Mouse (Mus musculus) heart, embryonic 14.5 days (tissue): ENCODE measurements at regions not wholly inside any gene's neighbourhood (a gene's known extent, or its start where the extent isn't known, plus 50 kb on each side); places are given as distances from the start of the nearest gene placed in this dataset.
A peak's percentile ranks its signal among the peaks of the same experiment; 100 is the strongest.
"Not testable (repeated sequence)": the region's sequence is repeated elsewhere in the genome, so short reads cannot be mapped to it uniquely, and the experiment has no call there.

Experiments used
- ATAC-seq: fragments of 200-750 bp; cut with Nextera tagmentation; 2 replicates; pipeline ENCODE4 v1.8.0; 2017; ENCODE audit warnings: low read depth, moderate TSS enrichment; ENCODE audit not compliant: insufficient number of reproducible peaks, insufficient read depth, low FRiP score
- H3K27ac ChIP-seq, 2 experiments: fragments of 200-500 bp in 1 of 2; fragments of 300-500 bp in 1 of 2; sonication (generic) in 1 of 2; replicated peaks in 1 of 2; 2 replicates each; pipeline ENCODE4 v1.5.1; 2012 to 2014; ENCODE audit warnings: low read depth in 2 of 2, low read length in 2 of 2, control low read depth in 1 of 2, mild to moderate bottlenecking in 1 of 2, mixed read lengths in 1 of 2; ENCODE audit not compliant: control insufficient read depth in 1 of 2, insufficient read depth in 1 of 2
- H3K27me3 ChIP-seq: fragments of 300-500 bp; sonication (generic); 2 replicates; pipeline ENCODE4 v1.6.1; 2014; ENCODE audit warnings: mild to moderate bottlenecking, low read length, control low read depth; ENCODE audit not compliant: control insufficient read depth, insufficient read depth
- H3K36me3 ChIP-seq: fragments of 300-500 bp; sonication (generic); 2 replicates; pipeline ENCODE4 v1.6.1; 2014; ENCODE audit warnings: mild to moderate bottlenecking, control low read depth, low read length, mixed read lengths; ENCODE audit not compliant: control insufficient read depth, insufficient read depth
- H3K4me1 ChIP-seq, 2 experiments: fragments of 200-500 bp in 1 of 2; fragments of 300-500 bp in 1 of 2; sonication (generic) in 1 of 2; 2 replicates each; pipeline ENCODE4 v1.6.1; 2012 to 2014; ENCODE audit warnings: low read length in 2 of 2, control low read depth in 1 of 2, mixed read lengths in 1 of 2; ENCODE audit not compliant: control insufficient read depth in 2 of 2, insufficient read depth in 2 of 2
- H3K4me2 ChIP-seq: fragments of 300-500 bp; sonication (generic); 2 replicates; pipeline ENCODE4 v1.6.1; 2014; ENCODE audit warnings: mild to moderate bottlenecking, low read length
- H3K4me3 ChIP-seq, 2 experiments: fragments of 200-500 bp in 1 of 2; fragments of 300-500 bp in 1 of 2; sonication (generic) in 1 of 2; 2 replicates each; pipeline ENCODE4 v1.5.1; 2012 to 2014; ENCODE audit warnings: low read length in 2 of 2, mild to moderate bottlenecking in 2 of 2, control low read depth in 1 of 2, low read depth in 1 of 2, moderate library complexity in 1 of 2; ENCODE audit not compliant: control insufficient read depth in 1 of 2, insufficient read depth in 1 of 2
- H3K9ac ChIP-seq: fragments of 300-500 bp; sonication (generic); 2 replicates; pipeline ENCODE4 v1.6.1; 2014; ENCODE audit warnings: mild to moderate bottlenecking, low read length
- H3K9me3 ChIP-seq: fragments of 300-500 bp; sonication (generic); 2 replicates; pipeline ENCODE4 v1.6.1; 2016; ENCODE audit warnings: low read length, control low read depth; ENCODE audit not compliant: control insufficient read depth
- WGBS: fragments of 180-500 bp; shearing (Covaris S2); extraction: QIAGEN DNeasy Blood & Tissue Kit; methylation state at CpG from one replicate; pipeline ENCODE4 v1.1.7; 2014; 5-methylcytosine and 5-hydroxymethylcytosine counted together

GRCm38 (mm10) chr16:55514448-55515200 lies 216.8 kb upstream of the Zpld1 start:
- Histone ChIP-seq H3K9ac (no peak overlapping the region), H3K4me3 (no peak overlapping the region), H3K4me1 (no peaks in the 10 kb centered on the region), H3K27ac (no peak overlapping the region), H3K27me3 (no peaks in the 10 kb centered on the region), H3K36me3 (no peaks in the 10 kb centered on the region), H3K9me3 (no peaks in the 10 kb centered on the region), H3K4me2 (peak overlapping the region; percentile 29; the same call in 1 of the 2 replicates)
- ATAC-seq = no peak
- WGBS = 85% methylated on average over 6 of the region's 6 CpGs

GRCm38 (mm10) chr16:55504796-55505413 lies 207.1 kb upstream of the Zpld1 start:
- no peak for ATAC-seq
- Histone ChIP-seq H3K36me3 (no peaks in the 10 kb centered on the region), H3K9ac (no peak overlapping the region), H3K9me3 (no peaks in the 10 kb centered on the region), H3K4me1 (no peaks in the 10 kb centered on the region), H3K4me3 (no peak overlapping the region), H3K4me2 (no peak overlapping the region), H3K27ac (peak overlapping the region; percentile 41 to 51; a peak in 3 of 4 replicates), H3K27me3 (no peaks in the 10 kb centered on the region)
- 38% methylated on average over 6 of the region's 6 CpGs for WGBS

DNA sequence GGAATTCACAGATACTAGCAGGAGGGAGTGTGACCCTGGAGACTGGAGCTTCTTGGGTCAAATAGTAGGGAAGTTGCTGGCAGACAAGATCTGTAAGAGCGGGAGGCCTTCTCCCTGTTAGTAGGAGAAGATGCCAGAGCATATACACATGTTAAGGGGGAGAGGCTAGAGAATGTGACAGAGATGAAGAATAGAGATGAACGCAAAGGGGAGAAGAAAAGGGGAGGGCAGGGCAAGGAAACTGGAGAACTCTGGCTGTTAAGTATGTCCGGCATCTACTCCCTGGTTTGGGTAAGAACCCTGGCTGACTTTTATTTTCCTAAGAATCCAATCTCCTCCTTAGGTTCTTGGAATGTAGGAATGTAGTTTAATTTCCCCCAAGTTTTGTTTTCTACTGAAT lies 206.5 kb upstream of the Zpld1 start:
- Histone ChIP-seq H3K4me1 (no peaks in the 10 kb centered on the region), H3K27me3 (no peaks in the 10 kb centered on the region), H3K9ac (no peak overlapping the region), H3K27ac (no peak overlapping the region), H3K36me3 (no peaks in the 10 kb centered on the region), H3K4me2 (no peak overlapping the region), H3K9me3 (no peaks in the 10 kb centered on the region), H3K4me3 (no peak overlapping the region)
- WGBS = 51% methylated on average over 3 of the region's 3 CpGs
- no peak for ATAC-seq

GRCm38 (mm10) chr16:55503273-55503672 lies 205.5 kb upstream of the Zpld1 start:
- Histone ChIP-seq H3K27me3 (no peaks in the 10 kb centered on the region), H3K9ac (no peak overlapping the region), H3K4me3 (no peak overlapping the region), H3K4me2 (no peak overlapping the region), H3K9me3 (no peaks in the 10 kb centered on the region), H3K36me3 (no peaks in the 10 kb centered on the region), H3K27ac (no peak overlapping the region), H3K4me1 (no peaks in the 10 kb centered on the region)
- no peak for ATAC-seq

GRCm38 (mm10) chr16:55499831-55500230 lies 202.0 kb upstream of the Zpld1 start:
- not testable (repeated sequence) for H3K27me3 ChIP-seq, H3K27ac ChIP-seq, H3K4me3 ChIP-seq, H3K4me1 ChIP-seq, H3K36me3 ChIP-seq, H3K9ac ChIP-seq, H3K9me3 ChIP-seq, ATAC-seq, H3K4me2 ChIP-seq

- H3K9ac ChIP-seq = no peak overlapping the region
- no peak overlapping the region for H3K4me2 ChIP-seq
- H3K4me1 ChIP-seq = no peaks in the 10 kb centered on the region
- no peaks in the 10 kb centered on the region for H3K27me3 ChIP-seq
- no peak overlapping the region for H3K27ac ChIP-seq
- no peak overlapping the region for H3K4me3 ChIP-seq
- H3K36me3 ChIP-seq = no peaks in the 10 kb centered on the region
- no peak for ATAC-seq
- WGBS = 40% methylated on average over 9 of the region's 10 CpGs
- peaks cover 6% of the 10 kb centered on the region; the same call in 1 of the 2 replicates for H3K9me3 ChIP-seq
Measured at GRCm38 (mm10) chr16:55495051-55495450, 197.3 kb upstream of the Zpld1 start.

- no peak overlapping the region for H3K27ac ChIP-seq
- no peak overlapping the region for H3K4me2 ChIP-seq
- H3K4me1 ChIP-seq = no peaks in the 10 kb centered on the region
- H3K36me3 ChIP-seq = no peaks in the 10 kb centered on the region
- WGBS = 45% methylated on average over 5 of the region's 5 CpGs
- H3K27me3 ChIP-seq = no peaks in the 10 kb centered on the region
- no peak for ATAC-seq
- H3K9ac ChIP-seq = no peak overlapping the region
- peaks cover 6% of the 10 kb centered on the region; the same call in 1 of the 2 replicates for H3K9me3 ChIP-seq
- no peak overlapping the region for H3K4me3 ChIP-seq
Measured at GRCm38 (mm10) chr16:55494162-55494561, 196.4 kb upstream of the Zpld1 start.
